Mouse (Mus musculus): Measurements from ENCODE around the gene Slc38a1. TPM values are rescaled to one million over a fixed set of nuclear protein-coding genes. Genes with fewer than 3 reads are reported as not detected.
"Not testable (repeated sequence)": the region's sequence is repeated elsewhere in the genome, so short reads cannot be mapped to it uniquely, and the experiment has no call there.

Gene Slc38a1
- polyA plus RNA-seq, 1 experiment from 2014 or later = 54.0 TPM

GRCm38 (mm10) chr15:96634670-96635405 is 7.9 kb downstream of the Slc38a1 start:
- peak overlapping the region; percentile 5; the same call in 1 of the 2 replicates for H3K4me3 ChIP-seq
- H3K27ac ChIP-seq = peak overlapping the region; percentile 50
- peaks cover 27% of the 10 kb centered on the region for H3K4me1 ChIP-seq
- no peak overlapping the region for H3K9ac ChIP-seq
- peak overlapping the region; percentile 7; the same call in 1 of the 2 replicates for H3K4me2 ChIP-seq
- 0 out of 2 replicates have a peak, but pooled peaks cover 6% of the 10 kb centered on the region for H3K36me3 ChIP-seq
- WGBS = 61% methylated on average over 19 of the region's 19 CpGs
- no peaks in the 10 kb centered on the region for H3K27me3 ChIP-seq
- ATAC-seq (ENCODE audit: insufficient number of reproducible peaks, low FRiP score, low TSS enrichment, low read depth) = no peak
- no peaks in the 10 kb centered on the region; the same call in 1 of the 2 replicates for H3K9me3 ChIP-seq

DNA sequence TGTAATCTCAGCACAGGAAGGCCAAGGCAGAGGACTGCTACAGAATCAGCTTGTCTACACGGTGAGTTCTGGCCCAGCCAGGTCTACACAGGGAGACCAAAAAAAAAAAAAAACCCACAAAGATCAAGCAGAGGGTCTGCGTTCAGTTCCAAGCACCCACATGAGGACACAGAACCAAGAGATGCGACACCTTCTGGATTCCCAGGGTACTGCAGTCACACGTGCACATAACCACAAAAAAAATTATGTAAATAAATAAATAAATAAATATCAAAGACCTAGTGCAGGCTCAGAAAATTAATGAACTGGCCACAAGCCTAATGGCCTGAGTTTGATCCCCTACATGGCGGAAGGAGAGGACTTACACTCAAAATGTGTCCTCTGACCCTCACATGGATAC is 10.5 kb downstream of the Slc38a1 start:
- Histone ChIP-seq H3K36me3 (0 out of 2 replicates have a peak, but pooled peaks cover 6% of the 10 kb centered on the region), H3K9ac (no peak overlapping the region), H3K27ac (no peak overlapping the region), H3K4me2 (no peak overlapping the region), H3K4me1 (peaks cover 11% of the 10 kb centered on the region), H3K27me3 (no peaks in the 10 kb centered on the region), H3K4me3 (no peak overlapping the region), H3K9me3 (no peaks in the 10 kb centered on the region; the same call in 1 of the 2 replicates)
- WGBS = 91% methylated on average over 5 of the region's 5 CpGs
- no peak for ATAC-seq (ENCODE audit: insufficient number of reproducible peaks, low FRiP score, low TSS enrichment, low read depth)

- Histone ChIP-seq H3K4me2 (no peak overlapping the region), H3K4me1 (peaks cover 11% of the 10 kb centered on the region), H3K4me3 (no peak overlapping the region), H3K27ac (no peak overlapping the region), H3K9me3 (no peaks in the 10 kb centered on the region; the same call in 1 of the 2 replicates), H3K9ac (no peak overlapping the region), H3K36me3 (0 out of 2 replicates have a peak, but pooled peaks cover 9% of the 10 kb centered on the region), H3K27me3 (no peaks in the 10 kb centered on the region)
- ATAC-seq (ENCODE audit: insufficient number of reproducible peaks, low FRiP score, low TSS enrichment, low read depth) = no peak
- 78% methylated on average over 13 of the region's 13 CpGs for WGBS
These were observed 11.5 kb downstream of the Slc38a1 start for GRCm38 (mm10) chr15:96631107-96631718.

DNA sequence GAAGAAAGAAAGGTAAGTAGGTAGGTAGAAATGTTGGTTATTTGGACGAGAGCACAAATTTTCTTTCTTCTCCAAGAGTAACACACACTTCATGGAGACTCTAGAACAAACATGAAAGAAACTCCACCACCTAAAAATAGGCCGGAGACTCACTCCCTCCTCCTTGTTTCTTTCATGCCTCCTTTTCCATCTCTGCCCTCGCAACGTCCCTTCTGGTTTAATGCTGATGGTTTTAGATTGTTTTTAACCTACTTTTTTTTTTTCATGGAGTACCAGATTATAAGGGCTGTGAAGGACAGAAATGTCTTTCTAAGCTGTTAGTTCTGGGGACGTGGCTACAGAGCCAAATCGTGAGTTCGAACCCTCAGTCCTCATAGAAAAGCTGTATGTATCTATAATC is 14.5 kb downstream of the Slc38a1 start:
- no peak overlapping the region for H3K4me3 ChIP-seq
- no peak overlapping the region for H3K27ac ChIP-seq
- ATAC-seq (ENCODE audit: insufficient number of reproducible peaks, low FRiP score, low TSS enrichment, low read depth) = no peak
- H3K4me2 ChIP-seq = no peak overlapping the region
- WGBS = 89% methylated on average over 7 of the region's 7 CpGs
- H3K27me3 ChIP-seq = no peaks in the 10 kb centered on the region
- peaks cover 20% of the 10 kb centered on the region for H3K36me3 ChIP-seq
- H3K4me1 ChIP-seq = no peaks in the 10 kb centered on the region
- H3K9me3 ChIP-seq = no peaks in the 10 kb centered on the region; the same call in 1 of the 2 replicates
- H3K9ac ChIP-seq = no peak overlapping the region

GRCm38 (mm10) chr15:96626871-96627270 is 15.8 kb downstream of the Slc38a1 start:
- Histone ChIP-seq H3K27ac (no peak overlapping the region), H3K4me3 (no peak overlapping the region), H3K36me3 (peaks cover 33% of the 10 kb centered on the region), H3K4me1 (no peaks in the 10 kb centered on the region), H3K4me2 (no peak overlapping the region), H3K9ac (no peak overlapping the region), H3K9me3 (no peaks in the 10 kb centered on the region), H3K27me3 (no peaks in the 10 kb centered on the region)
- ATAC-seq (ENCODE audit: insufficient number of reproducible peaks, low FRiP score, low TSS enrichment, low read depth) = no peak
- WGBS = 85% methylated on average over 5 of the region's 5 CpGs

GRCm38 (mm10) chr15:96625012-96625411 is 17.7 kb downstream of the Slc38a1 start:
- not testable (repeated sequence) for H3K27me3 ChIP-seq; ATAC-seq (ENCODE audit: insufficient number of reproducible peaks, low FRiP score, low TSS enrichment, low read depth); H3K4me1 ChIP-seq; H3K27ac ChIP-seq; H3K9me3 ChIP-seq; H3K4me3 ChIP-seq; H3K4me2 ChIP-seq; H3K9ac ChIP-seq
- peaks cover 38% of the 10 kb centered on the region for H3K36me3 ChIP-seq
- 85% methylated on average over 9 of the region's 9 CpGs for WGBS

- H3K9me3 ChIP-seq = no peaks in the 10 kb centered on the region
- H3K36me3 ChIP-seq = peaks cover 49% of the 10 kb centered on the region
- H3K4me2 ChIP-seq = no peak overlapping the region
- H3K27ac ChIP-seq = no peak overlapping the region
- no peaks in the 10 kb centered on the region for H3K27me3 ChIP-seq
- no peaks in the 10 kb centered on the region for H3K4me1 ChIP-seq
- H3K4me3 ChIP-seq = no peak overlapping the region
- no peak overlapping the region for H3K9ac ChIP-seq
- no peak for ATAC-seq (ENCODE audit: insufficient number of reproducible peaks, low FRiP score, low TSS enrichment, low read depth)
- WGBS = 97% methylated on average over 7 of the region's 7 CpGs
These were observed 20.3 kb downstream of the Slc38a1 start for GRCm38 (mm10) chr15:96622376-96622775.

GRCm38 (mm10) chr15:96621686-96622085 is 21.0 kb downstream of the Slc38a1 start:
- H3K36me3 ChIP-seq = peaks cover 51% of the 10 kb centered on the region
- no peaks in the 10 kb centered on the region for H3K9me3 ChIP-seq
- H3K4me3 ChIP-seq = no peak overlapping the region
- no peak overlapping the region for H3K9ac ChIP-seq
- H3K4me1 ChIP-seq = no peaks in the 10 kb centered on the region
- H3K4me2 ChIP-seq = no peak overlapping the region
- H3K27me3 ChIP-seq = no peaks in the 10 kb centered on the region
- no peak overlapping the region for H3K27ac ChIP-seq
- WGBS = 66% methylated on average over 6 of the region's 6 CpGs
- no peak for ATAC-seq (ENCODE audit: insufficient number of reproducible peaks, low FRiP score, low TSS enrichment, low read depth)

DNA sequence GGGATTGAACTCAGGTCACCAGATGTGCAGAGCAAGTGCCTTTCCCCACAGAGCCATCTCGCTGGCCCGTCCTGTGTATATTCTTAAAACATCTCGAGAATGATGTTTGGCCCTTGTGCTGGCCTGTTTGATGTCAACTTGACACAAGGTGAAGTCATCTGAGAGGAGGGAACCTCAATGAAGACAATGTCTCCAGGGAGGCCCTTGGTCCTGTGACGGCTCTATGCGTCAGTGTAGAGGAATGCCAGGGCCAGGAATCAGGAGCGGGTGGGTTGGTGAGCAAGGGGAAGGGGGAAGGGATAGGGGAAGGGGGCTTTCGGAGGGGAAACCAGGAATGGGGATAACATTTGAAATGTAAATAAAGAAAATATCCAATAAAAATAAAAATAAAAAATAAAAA is 25.2 kb downstream of the Slc38a1 start:
- no peaks in the 10 kb centered on the region for H3K4me1 ChIP-seq
- H3K4me3 ChIP-seq = no peak overlapping the region
- ATAC-seq (ENCODE audit: insufficient number of reproducible peaks, low FRiP score, low TSS enrichment, low read depth) = no peak
- 93% methylated on average over 7 of the region's 7 CpGs for WGBS
- no peak overlapping the region for H3K9ac ChIP-seq
- H3K4me2 ChIP-seq = no peak overlapping the region
- H3K36me3 ChIP-seq = peaks cover 67% of the 10 kb centered on the region
- no peak overlapping the region for H3K27ac ChIP-seq
- peaks cover 9% of the 10 kb centered on the region for H3K9me3 ChIP-seq
- no peaks in the 10 kb centered on the region for H3K27me3 ChIP-seq

DNA sequence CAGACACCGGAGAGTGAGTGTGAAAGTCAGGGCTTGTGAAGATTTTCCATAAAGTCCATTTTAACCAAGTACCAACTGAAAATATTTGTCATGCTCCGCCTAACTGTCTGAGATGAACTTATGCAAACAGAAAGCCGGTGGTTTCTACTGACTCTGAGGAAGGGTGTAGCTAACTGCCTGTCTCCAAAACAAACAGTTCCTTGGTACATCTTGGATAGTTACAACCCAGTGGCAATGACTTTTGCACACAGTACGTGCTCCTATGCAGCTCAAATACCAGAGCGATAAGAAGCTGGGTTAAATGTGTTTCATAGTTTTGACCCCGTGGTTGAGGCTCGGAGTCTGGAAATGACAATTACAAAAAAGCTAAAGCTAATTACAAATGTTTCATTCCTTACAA is 34.0 kb downstream of the Slc38a1 start:
- H3K4me3 ChIP-seq = no peak overlapping the region
- H3K9ac ChIP-seq = no peak overlapping the region
- H3K4me1 ChIP-seq = peaks cover 18% of the 10 kb centered on the region
- H3K4me2 ChIP-seq = no peak overlapping the region
- no peaks in the 10 kb centered on the region for H3K27me3 ChIP-seq
- peaks cover 49% of the 10 kb centered on the region for H3K36me3 ChIP-seq
- no peaks in the 10 kb centered on the region for H3K9me3 ChIP-seq
- H3K27ac ChIP-seq = no peak overlapping the region
- 75% methylated on average over 7 of the region's 7 CpGs for WGBS
- no peak for ATAC-seq (ENCODE audit: insufficient number of reproducible peaks, low FRiP score, low TSS enrichment, low read depth)

DNA sequence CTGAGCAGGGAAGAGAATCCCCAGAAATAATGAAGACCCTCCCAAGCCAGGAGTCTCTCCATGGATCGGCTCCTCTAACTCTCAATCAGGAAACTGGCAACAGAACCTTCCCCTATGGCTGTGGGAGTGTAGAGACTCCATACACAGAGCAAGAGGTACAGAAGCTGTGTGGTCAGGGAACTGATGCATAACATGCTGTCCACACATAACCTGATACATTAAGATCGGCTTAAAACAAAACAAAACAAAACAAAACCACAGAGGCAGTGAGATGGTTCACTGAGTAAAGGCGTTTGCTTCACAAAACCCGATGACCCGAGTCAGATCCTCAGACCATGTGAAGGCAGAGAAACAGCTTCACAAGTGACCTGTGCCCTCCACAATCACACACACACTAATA is 35.3 kb downstream of the Slc38a1 start:
- no peaks in the 10 kb centered on the region for H3K27me3 ChIP-seq
- no peak overlapping the region for H3K4me2 ChIP-seq
- no peak overlapping the region for H3K27ac ChIP-seq
- H3K4me1 ChIP-seq = peaks cover 21% of the 10 kb centered on the region
- no peak overlapping the region for H3K4me3 ChIP-seq
- H3K36me3 ChIP-seq = peaks cover 37% of the 10 kb centered on the region
- 91% methylated on average over 5 of the region's 5 CpGs for WGBS
- no peak overlapping the region for H3K9ac ChIP-seq
- H3K9me3 ChIP-seq = no peaks in the 10 kb centered on the region
- ATAC-seq (ENCODE audit: insufficient number of reproducible peaks, low FRiP score, low TSS enrichment, low read depth) = no peak

- H3K4me1 ChIP-seq = peaks cover 25% of the 10 kb centered on the region
- peak; percentile 82 for ATAC-seq (ENCODE audit: insufficient number of reproducible peaks, low FRiP score, low TSS enrichment, low read depth)
- H3K4me3 ChIP-seq = no peak overlapping the region
- no peak overlapping the region for H3K9ac ChIP-seq
- peaks cover 25% of the 10 kb centered on the region; the same call in 1 of the 2 replicates for H3K36me3 ChIP-seq
- no peak overlapping the region for H3K4me2 ChIP-seq
- H3K9me3 ChIP-seq = no peaks in the 10 kb centered on the region
- no peaks in the 10 kb centered on the region for H3K27me3 ChIP-seq
- H3K27ac ChIP-seq = peak overlapping the region; percentile 72
- 44% methylated on average over 10 of the region's 10 CpGs for WGBS
These were observed 38.4 kb downstream of the Slc38a1 start for GRCm38 (mm10) chr15:96604282-96604681.

Measured in limb, embryonic 15.5 days (tissue).